Mouse (Mus musculus) activated CD4-positive, CD25-positive, alpha-beta regulatory T cell, adult 4 months (primary cell): ENCODE measurements around the gene Bnc2. TPM values are rescaled to one million over a fixed set of nuclear protein-coding genes. Genes with fewer than 3 reads are reported as not detected.

Experiments used
- ATAC-seq: one replicate; pipeline ENCODE4 v1.8.0; 2017
- polyA plus RNA-seq, 2 experiments: library from polyadenylated mRNA; unstranded; fragments of 100-300 nt; shearing (Covaris generic); gene quantifications; one replicate each; pipeline ENCODE4 v1.2.1; 2017

Gene Bnc2
- polyA plus RNA-seq, 2 experiments from 2014 or later: not detected

DNA sequence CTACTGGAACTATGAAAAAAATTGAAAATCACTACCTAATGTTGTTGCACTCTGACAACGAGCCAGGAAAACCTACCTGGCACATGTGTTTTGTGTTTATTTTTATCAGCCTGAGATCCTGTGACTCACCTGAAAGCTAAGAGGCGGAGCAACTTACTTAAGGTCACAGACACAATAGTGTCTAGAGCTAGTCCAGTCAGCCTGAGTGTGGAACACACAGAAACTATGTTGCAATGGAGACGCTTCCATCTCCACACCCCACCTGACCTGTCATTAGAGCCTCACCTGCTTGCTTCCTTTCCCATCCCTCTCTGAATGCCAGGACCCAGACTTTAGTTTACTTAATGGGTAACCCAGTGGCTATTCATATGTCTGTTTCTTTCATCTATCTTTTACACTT is 364.2 kb downstream of the Bnc2 start:
- no peak for ATAC-seq

DNA sequence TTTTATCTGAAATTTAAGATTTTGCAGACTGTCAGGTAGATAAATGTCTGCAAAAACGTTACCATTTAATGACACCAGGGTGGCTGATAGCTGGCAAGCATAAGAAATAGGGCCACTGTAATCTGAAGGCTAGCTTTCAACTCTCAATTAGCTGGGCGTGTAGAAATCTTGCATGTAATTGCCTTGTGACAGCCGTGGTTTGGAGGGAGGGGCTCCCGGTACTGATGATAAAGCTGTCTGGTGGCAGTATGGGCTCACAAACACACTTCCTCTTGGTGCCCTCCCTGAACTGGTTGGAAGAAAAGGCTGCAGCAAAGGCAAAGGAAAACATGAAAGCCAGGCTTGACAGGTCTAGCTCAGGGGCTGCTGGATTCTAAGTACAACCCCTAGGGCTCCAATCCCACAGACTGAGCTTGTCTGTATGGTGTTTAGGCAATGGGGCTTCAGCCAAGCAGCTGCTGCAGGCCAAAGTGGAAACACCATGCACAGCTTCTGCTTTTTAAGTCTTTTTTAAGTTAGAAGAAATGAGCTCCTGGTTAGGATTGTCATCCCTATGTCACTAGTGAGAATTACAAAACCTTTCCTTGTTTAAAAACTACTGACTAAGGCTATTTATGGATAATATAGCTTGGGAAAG is 366.7 kb downstream of the Bnc2 start:
- ATAC-seq: no peak

DNA sequence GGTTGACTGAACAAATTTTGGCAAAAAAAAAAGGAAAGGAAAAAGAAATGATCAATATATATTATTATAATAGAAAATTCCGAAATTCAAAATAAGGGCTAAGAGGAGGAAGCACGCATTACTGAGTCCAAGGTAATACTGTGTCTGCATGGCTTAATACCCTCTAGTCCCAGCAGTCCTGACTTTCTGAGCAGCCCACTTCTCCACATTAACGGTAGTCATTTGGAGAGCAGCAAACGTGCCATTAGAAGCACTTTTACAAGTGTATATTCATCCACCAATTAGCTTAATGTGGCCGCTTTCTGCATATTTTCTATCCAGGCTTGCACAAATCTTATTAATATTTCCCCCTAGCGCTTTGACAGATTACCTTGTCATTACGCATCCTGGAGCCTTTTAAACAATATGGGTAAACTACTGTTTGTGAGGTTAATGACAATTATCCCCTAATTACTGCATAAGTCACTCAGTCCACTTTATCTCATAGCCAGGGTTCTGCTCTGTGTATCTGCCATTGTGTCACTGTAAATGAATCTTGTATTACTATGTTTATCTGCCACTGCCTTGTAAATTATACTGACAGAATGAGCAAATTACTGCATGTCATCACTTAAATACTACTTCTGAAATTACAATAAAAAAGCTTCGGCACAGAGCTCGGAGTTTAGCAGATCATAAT is 368.0 kb downstream of the Bnc2 start:
- ATAC-seq: no peak

DNA sequence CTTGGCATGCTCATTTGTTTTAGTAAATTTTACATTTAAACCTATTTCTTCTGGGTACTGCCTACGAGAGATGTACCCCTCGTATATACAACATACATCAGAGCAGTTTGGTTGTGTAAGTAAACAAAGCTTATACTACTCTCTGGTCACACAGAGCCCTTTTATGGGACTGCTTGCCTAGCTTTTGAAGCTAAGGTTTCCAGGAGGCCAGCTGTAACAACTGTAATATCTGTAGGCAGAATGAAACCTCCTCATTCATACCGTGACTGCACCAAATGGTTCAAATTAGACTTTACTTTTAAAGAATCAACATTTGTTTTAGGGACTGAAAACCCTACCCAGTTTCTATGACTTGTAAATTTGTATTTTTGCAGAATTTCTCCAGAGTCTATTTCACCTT is 372.1 kb downstream of the Bnc2 start:
- ATAC-seq: no peak

- no peak for ATAC-seq
Measured at GRCm38 (mm10) chr4:84285153-84285552, 389.9 kb downstream of the Bnc2 start.

- ATAC-seq: no peak
Measured at GRCm38 (mm10) chr4:84282651-84283050, 392.4 kb downstream of the Bnc2 start.

- no peak for ATAC-seq
Measured at GRCm38 (mm10) chr4:84278156-84278555, 396.9 kb downstream of the Bnc2 start.

- no peak for ATAC-seq
Measured at GRCm38 (mm10) chr4:84276081-84276480, 399.0 kb downstream of the Bnc2 start.

- no peak for ATAC-seq
Measured at GRCm38 (mm10) chr4:84274158-84274557, 400.9 kb downstream of the Bnc2 start.

GRCm38 (mm10) chr4:84272867-84273266 is 402.2 kb downstream of the Bnc2 start:
- ATAC-seq: no peak

- no peak for ATAC-seq
Measured at GRCm38 (mm10) chr4:84269845-84270244, 405.2 kb downstream of the Bnc2 start.

- ATAC-seq: no peak
Measured at GRCm38 (mm10) chr4:84247356-84247755, 427.7 kb downstream of the Bnc2 start.

GRCm38 (mm10) chr4:84232346-84232745 is 442.7 kb downstream of the Bnc2 start:
- no peak for ATAC-seq

DNA sequence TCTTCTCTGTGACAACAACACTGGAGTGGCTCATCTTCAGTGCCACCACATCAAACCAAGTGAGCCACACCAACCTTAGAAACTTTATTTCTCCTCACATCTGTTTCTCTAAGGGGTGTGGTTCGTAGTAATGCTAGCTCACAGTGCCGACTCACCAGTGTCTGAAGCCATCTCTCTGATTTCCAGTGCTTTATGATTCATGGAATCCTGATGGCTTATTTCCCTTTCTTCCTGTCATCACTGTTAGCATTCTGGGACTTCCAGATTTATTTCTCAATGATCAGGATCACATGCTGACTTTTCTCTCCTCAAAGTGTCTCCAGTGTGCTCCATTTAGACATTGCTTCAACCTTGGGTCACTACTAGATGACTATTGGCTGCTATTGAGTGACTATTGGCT is 443.8 kb downstream of the Bnc2 start:
- no peak for ATAC-seq

- no peak for ATAC-seq
Measured at GRCm38 (mm10) chr4:84229189-84229960, 445.7 kb downstream of the Bnc2 start.

DNA sequence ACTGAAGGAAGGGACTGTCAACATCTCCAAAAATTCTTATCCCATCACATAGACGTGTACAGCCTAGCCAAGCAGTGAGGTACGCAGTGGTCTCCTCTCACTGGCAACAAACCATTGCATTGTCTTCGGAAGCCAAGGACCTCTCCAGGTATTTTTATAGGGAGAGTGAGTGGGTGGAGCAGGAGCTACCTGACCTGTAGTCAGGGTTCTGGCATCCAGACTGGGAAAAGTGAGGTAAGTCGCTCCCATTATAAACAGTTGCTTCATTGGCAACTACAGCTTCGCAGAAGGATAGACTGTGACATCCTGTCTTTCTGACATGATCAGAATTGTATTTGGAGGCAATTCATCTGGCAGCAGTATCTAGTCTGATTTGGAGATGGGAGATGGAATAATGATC is 446.5 kb downstream of the Bnc2 start:
- no peak for ATAC-seq

Other genes starting within 250 kb of the Bnc2 start
- gene Cntln, start 209.0 kb upstream of the Bnc2 start, polyA plus RNA-seq: 1 to 10 TPM; 3.4 to 3.6 TPM